Mouse (Mus musculus): ENCODE measurements at regions not wholly inside any gene's neighbourhood (a gene's known extent, or its start where the extent isn't known, plus 50 kb on each side); places are given as distances from the start of the nearest gene placed in this dataset.
"Not testable (repeated sequence)": the region's sequence is repeated elsewhere in the genome, so short reads cannot be mapped to it uniquely, and the experiment has no call there.

- DNase-seq: no peak
Observed at GRCm38 (mm10) chr16:8246445-8246844, 178.5 kb downstream of the Tmem114 start.

- DNase-seq: no peak
Observed at GRCm38 (mm10) chr16:8245612-8246011, 179.3 kb downstream of the Tmem114 start.

- no peak for DNase-seq
Observed at GRCm38 (mm10) chr16:8234351-8234750, 190.6 kb downstream of the Tmem114 start.

- DNase-seq: no peak
Observed at GRCm38 (mm10) chr16:8232079-8232478, 192.9 kb downstream of the Tmem114 start.

- DNase-seq: peak; percentile 30
Observed at GRCm38 (mm10) chr16:8223625-8224300, 201.2 kb downstream of the Tmem114 start.

- no peak for DNase-seq
Observed at GRCm38 (mm10) chr16:8208251-8209181, 216.4 kb downstream of the Tmem114 start.

GRCm38 (mm10) chr16:8205014-8205413 lies 219.9 kb downstream of the Tmem114 start:
- no peak for DNase-seq

- no peak for DNase-seq
Observed at GRCm38 (mm10) chr16:8201306-8201705, 223.6 kb downstream of the Tmem114 start.

GRCm38 (mm10) chr16:8198771-8199562 lies 226.0 kb downstream of the Tmem114 start:
- no peak for DNase-seq

GRCm38 (mm10) chr16:8189472-8190240 lies 235.3 kb downstream of the Tmem114 start:
- no peak for DNase-seq

GRCm38 (mm10) chr16:8189071-8189470 lies 235.9 kb downstream of the Tmem114 start:
- DNase-seq: no peak

- DNase-seq: peak; percentile 11
Observed at GRCm38 (mm10) chr16:8188505-8188904, 236.4 kb downstream of the Tmem114 start.

GRCm38 (mm10) chr16:8184781-8185180 lies 240.2 kb downstream of the Tmem114 start:
- no peak for DNase-seq

GRCm38 (mm10) chr16:8178946-8179345 lies 246.0 kb downstream of the Tmem114 start:
- DNase-seq: no peak

GRCm38 (mm10) chr16:8177226-8177625 lies 247.7 kb downstream of the Tmem114 start:
- DNase-seq: not testable (repeated sequence)

- DNase-seq: no peak
Observed at GRCm38 (mm10) chr16:8176126-8176525, 248.8 kb downstream of the Tmem114 start.

Measured in embryo, embryonic 11 days (tissue).